Mouse (Mus musculus) midbrain, embryonic 15.5 days (tissue): ENCODE measurements at regions not wholly inside any gene's neighbourhood (a gene's known extent, or its start where the extent isn't known, plus 50 kb on each side); places are given as distances from the start of the nearest gene placed in this dataset.
"Not testable (repeated sequence)": the region's sequence is repeated elsewhere in the genome, so short reads cannot be mapped to it uniquely, and the experiment has no call there.

Experiments
- ATAC-seq: fragments of 200-750 bp; cut with Nextera tagmentation; replicated peaks from 2 replicates; pipeline ENCODE4 v1.8.0; 2017; ENCODE audit warnings: moderate TSS enrichment
- H3K27ac ChIP-seq: fragments of 300-500 bp; sonication (generic); 2 replicates; pipeline ENCODE4 v1.5.1; 2015; ENCODE audit warnings: mild to moderate bottlenecking, inconsistent platforms
- H3K27me3 ChIP-seq: fragments of 300-500 bp; sonication (generic); replicated peaks from 2 replicates; pipeline ENCODE4 v1.6.1; 2015; ENCODE audit warnings: inconsistent platforms
- H3K36me3 ChIP-seq: fragments of 300-500 bp; sonication (generic); replicated peaks from 2 replicates; pipeline ENCODE4 v1.6.1; 2015; ENCODE audit warnings: inconsistent platforms
- H3K4me1 ChIP-seq: fragments of 300-500 bp; sonication (generic); 2 replicates; pipeline ENCODE4 v1.6.1; 2015; ENCODE audit warnings: inconsistent platforms
- H3K4me2 ChIP-seq: fragments of 300-500 bp; sonication (generic); 2 replicates; pipeline ENCODE4 v1.6.1; 2015; ENCODE audit warnings: inconsistent platforms, mild to moderate bottlenecking, moderate library complexity
- H3K4me3 ChIP-seq: fragments of 300-500 bp; sonication (generic); 2 replicates; pipeline ENCODE4 v1.5.1; 2015; ENCODE audit warnings: mild to moderate bottlenecking, inconsistent platforms
- H3K9ac ChIP-seq: fragments of 300-500 bp; sonication (generic); 2 replicates; pipeline ENCODE4 v1.6.1; 2015; ENCODE audit warnings: mild to moderate bottlenecking, inconsistent platforms
- H3K9me3 ChIP-seq: fragments of 300-500 bp; sonication (generic); 2 replicates; pipeline ENCODE4 v1.6.1; 2016; ENCODE audit warnings: inconsistent platforms
- WGBS: fragments of 180-500 bp; shearing (Covaris S2); methylation state at CpG from one replicate; pipeline ENCODE4 v1.1.7; 2015; ENCODE audit warnings: mixed read lengths; 5-methylcytosine and 5-hydroxymethylcytosine counted together

DNA sequence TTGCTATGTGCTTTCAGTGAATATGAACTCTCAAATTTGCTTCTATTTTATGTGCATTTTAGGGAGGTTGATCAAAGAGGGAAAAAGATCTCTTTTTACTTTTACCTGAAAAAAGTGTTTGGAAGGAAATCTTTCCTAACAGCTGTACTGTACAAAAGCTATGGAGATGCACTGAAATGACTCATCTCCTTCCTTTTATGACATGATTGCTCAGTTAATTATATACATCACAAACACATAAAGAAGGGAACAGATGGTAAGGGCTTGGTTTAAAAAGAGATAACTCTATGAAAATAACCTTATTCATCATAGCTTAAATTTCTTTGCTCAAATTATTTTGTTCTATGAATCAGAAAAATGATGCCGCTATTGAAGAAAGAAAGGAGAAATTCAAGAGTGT, 88.7 kb upstream of the Cylc2 start:
- H3K27ac ChIP-seq, result no peak overlapping the region
- no peaks in the 10 kb centered on the region for H3K9me3 ChIP-seq
- ATAC-seq, result no peak
- no peak overlapping the region for H3K9ac ChIP-seq
- 96% methylated on average over 1 of the region's 1 CpGs for WGBS
- H3K4me1 ChIP-seq, result no peaks in the 10 kb centered on the region
- H3K4me3 ChIP-seq, result no peak overlapping the region
- no peaks in the 10 kb centered on the region for H3K36me3 ChIP-seq
- no peaks in the 10 kb centered on the region for H3K27me3 ChIP-seq
- H3K4me2 ChIP-seq, result no peak overlapping the region

DNA sequence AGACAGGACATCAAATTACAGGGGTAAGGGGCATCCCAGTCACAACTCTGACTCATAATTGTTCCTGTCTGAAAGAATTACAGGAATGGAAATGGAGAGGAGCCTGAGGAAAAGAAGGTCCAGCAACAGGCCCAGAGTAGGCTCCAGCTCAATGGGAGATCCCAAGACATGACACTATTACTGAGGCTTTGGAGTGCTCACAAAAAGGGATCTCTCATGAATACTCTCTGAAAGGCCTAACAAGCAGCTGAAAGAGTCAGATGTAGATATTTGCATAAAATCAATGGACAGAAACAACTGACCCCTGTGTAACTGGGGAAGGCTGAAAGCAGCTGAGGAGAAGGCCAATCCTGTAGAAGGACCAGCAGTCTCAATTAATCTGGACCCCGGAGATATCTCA, 84.6 kb upstream of the Cylc2 start:
- H3K9ac ChIP-seq, ATAC-seq, H3K27me3 ChIP-seq, H3K4me3 ChIP-seq, H3K27ac ChIP-seq, H3K4me2 ChIP-seq, H3K36me3 ChIP-seq, H3K9me3 ChIP-seq, H3K4me1 ChIP-seq: not testable (repeated sequence)
- 86% methylated on average over 1 of the region's 1 CpGs for WGBS

DNA sequence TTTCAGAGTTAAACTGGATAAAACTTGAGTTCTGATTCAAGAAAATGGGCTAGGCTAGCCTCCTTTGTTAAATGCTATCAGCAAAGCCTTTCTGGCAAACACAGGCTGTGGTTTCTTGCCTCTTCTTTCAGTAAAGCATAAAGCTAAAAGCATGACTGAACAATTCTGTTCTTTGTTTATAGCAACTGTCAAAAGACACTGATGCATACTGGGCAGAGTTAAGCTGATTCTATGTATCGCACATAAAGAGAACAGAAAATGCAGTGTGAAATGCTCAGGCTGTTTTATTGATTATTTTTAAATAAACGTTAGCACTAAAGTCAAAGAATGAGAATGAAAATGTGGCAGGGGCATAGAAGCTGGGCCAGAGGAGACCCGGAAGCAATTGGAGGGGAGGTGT, 63.5 kb upstream of the Cylc2 start:
- WGBS, result 29% methylated on average over 3 of the region's 3 CpGs
- no peak; the same call in 1 of the 2 replicates for ATAC-seq
- Histone ChIP-seq H3K9me3 (no peaks in the 10 kb centered on the region), H3K4me1 (no peaks in the 10 kb centered on the region), H3K4me3 (no peak overlapping the region), H3K9ac (no peak overlapping the region), H3K36me3 (no peaks in the 10 kb centered on the region), H3K27me3 (no peaks in the 10 kb centered on the region), H3K27ac (0 out of 2 replicates have a peak overlapping the region, but pooled peaks have one; percentile 8), H3K4me2 (no peak overlapping the region)

DNA sequence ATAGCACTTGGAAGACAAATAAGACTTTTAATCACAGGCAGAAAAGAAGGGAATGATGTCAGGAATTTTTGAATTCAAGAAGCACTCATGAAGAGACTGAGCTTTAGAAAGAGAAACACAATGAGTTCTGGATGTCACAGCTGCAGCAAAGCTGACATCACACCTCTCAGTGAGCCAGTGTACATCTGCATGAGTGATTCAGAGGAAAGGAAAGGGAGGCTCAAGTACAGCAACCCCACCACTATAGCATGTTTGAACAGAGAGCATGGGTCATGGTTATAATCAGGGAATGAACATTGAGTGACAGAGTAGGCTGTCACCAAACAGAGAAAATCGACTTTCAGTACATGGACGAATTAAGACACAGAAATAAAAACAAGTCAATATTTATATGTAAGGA, 62.9 kb upstream of the Cylc2 start:
- Histone ChIP-seq H3K9me3 (no peaks in the 10 kb centered on the region), H3K27me3 (no peaks in the 10 kb centered on the region), H3K4me3 (no peak overlapping the region), H3K4me2 (no peak overlapping the region), H3K4me1 (no peaks in the 10 kb centered on the region), H3K36me3 (no peaks in the 10 kb centered on the region), H3K9ac (no peak overlapping the region), H3K27ac (no peak overlapping the region)
- ATAC-seq, result peak; percentile 65; the same call in 1 of the 2 replicates
- WGBS, result 80% methylated on average over 2 of the region's 2 CpGs
